Mouse (Mus musculus) retina, adult 2 months (tissue): ENCODE measurements around the gene E2f6.

Experiments used
- DNase-seq: peaks from one replicate; pipeline ENCODE4 v3.0.0-alpha.2; 2012; ENCODE audit warnings: low read depth, low spot score

Gene E2f6

GRCm38 (mm10) chr12:16810525-16811431 lies at the start of gene E2f6:
Gene E2f6 (plus strand): TSS chr12:16810963.
- peak; percentile 62 for DNase-seq

DNA sequence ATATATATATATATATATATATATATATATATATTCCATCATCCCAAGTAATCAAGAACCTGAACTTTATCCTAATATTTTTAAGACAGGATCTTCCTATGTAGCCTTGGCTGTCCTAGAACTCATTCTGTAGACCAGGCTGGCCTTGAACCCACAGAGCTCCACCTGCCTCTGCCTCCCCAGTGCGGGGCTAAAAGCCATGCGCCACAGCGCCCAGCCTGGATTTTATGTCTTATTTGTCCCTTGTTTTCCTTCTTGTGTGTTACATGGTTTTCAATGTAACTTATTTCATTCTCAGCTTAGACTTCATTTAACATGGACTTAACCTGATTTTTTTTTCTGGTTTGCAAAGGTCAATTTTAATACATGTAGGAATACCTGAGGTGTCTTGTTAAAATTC lies 49.3 kb upstream of the E2f6 start:
- no peak for DNase-seq

DNA sequence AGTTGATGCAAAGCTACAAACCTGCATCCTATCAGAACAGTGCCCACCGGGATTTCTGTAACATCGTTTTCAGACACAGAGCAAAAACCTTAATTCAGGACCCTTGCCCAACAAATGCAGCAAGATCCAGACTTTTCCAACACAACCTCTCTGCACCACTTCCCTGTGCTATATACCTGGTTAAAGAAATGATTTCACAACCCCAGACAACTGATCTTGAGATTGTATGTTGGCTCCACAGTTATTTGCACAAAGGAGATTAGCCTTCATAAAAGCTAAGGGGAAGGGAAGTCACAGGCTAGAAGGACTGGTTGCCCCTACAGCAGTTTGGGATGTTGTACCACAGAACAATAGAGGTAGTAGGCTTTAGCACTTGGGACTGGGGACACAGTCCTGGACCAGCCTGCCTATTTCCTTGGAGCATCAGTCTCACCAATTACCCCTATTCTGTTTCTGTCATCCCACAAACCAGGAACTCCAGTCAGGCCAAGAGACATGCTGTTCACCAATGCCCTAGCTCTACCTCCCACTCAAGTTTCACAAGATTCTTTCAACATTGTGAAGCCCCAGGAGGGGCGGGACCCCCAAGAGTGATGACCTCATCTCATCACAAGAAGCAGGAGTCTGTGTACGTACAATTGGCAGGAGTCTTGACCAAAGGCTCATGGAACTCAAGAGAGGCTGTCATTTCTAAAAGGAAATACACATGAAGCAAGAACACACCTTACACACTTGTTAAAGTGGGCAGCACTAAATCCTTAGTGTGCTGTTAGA lies 46.9 kb upstream of the E2f6 start:
- DNase-seq, result no peak

- no peak for DNase-seq
These were observed 45.9 kb upstream of the E2f6 start for GRCm38 (mm10) chr12:16764776-16765445.

- no peak for DNase-seq
These were observed 42.5 kb upstream of the E2f6 start for GRCm38 (mm10) chr12:16768251-16768650.

GRCm38 (mm10) chr12:16768711-16769110 lies 42.1 kb upstream of the E2f6 start:
- no peak for DNase-seq

DNA sequence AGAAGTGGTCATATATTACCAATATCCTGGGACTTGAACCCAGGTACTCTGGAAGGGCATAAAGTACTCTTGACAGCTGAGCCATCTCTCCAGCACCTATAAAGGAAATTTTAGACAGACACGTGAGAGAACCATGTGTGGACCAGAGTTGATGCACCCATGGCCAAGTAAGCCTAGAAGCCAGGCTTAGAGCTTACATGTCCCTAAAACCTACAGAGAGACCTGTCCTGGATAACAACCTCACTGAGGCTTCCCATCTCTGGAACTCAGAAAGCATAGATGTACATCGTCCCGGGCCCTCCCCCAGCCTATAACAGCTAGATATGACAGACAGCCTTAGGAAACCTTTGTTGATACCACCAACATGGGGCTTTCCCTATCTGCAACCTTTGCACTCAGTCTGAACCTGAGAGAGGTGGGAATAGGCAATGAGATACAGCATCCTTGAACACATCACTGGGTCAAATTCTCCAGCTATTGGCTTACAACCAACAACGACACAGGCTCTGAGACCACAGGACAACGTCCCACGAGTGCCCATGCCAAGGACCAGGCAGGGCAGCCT lies 41.1 kb upstream of the E2f6 start:
- DNase-seq, result no peak

DNA sequence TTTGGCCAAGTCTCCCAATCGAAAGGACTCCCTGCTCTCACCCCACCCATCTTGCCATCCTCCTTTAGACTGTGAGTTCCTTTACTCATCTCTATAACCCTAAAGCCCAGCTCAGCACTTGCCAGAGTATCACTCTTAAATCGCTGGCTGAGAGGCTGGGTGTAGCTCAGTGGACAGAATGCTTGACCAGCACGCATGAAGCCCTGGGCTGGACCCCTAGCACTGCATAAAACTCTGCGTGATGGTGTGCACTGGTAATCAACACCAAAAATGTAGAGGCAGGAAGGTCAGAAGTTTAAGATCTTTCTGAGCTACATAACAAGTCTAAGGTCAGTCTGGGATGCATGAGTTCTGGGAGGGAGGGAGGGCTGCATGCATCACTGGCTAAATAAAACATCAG lies 36.2 kb upstream of the E2f6 start:
- DNase-seq, result no peak

GRCm38 (mm10) chr12:16775351-16775750 lies 35.4 kb upstream of the E2f6 start:
- DNase-seq, result no peak

DNA sequence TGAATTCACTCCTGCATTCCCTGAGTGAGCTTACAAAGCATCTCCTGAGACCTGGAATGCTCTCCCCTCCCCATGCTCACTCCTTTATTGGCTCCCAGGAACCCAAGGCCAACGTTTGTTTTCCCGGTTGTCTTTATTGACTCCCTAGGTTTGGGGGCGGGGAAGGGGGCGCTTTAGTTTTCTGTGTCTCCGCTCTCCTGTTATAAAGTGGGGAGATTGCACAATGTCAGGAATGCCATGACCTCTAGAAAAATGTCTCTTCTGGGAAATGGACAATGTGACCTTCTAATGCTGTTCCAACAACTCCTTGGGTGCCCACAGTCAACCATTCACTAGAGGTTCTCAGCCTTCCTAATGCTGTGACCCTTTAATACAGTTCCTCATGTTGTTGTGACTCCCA lies 32.2 kb upstream of the E2f6 start:
- no peak for DNase-seq

DNA sequence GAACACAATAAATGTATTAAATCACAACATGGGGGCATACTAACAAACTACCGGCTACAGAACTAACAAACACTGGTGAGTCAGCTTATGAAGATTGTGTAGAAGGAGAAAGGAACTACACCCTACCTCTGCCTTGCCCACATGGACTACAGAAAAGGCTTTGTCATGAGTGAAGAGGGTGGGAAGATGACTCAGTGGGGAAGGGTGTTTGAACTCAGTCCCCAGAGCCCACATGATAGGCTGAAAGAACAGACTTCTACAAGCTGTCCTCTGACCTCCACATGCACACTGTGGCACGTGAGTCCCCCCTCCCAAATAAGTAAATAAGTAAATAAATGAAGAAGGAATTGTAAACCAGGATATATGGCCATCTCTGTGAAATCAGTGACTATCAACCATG lies 31.6 kb upstream of the E2f6 start:
- DNase-seq, result no peak

GRCm38 (mm10) chr12:16780320-16780719 lies 30.4 kb upstream of the E2f6 start:
- no peak for DNase-seq

DNA sequence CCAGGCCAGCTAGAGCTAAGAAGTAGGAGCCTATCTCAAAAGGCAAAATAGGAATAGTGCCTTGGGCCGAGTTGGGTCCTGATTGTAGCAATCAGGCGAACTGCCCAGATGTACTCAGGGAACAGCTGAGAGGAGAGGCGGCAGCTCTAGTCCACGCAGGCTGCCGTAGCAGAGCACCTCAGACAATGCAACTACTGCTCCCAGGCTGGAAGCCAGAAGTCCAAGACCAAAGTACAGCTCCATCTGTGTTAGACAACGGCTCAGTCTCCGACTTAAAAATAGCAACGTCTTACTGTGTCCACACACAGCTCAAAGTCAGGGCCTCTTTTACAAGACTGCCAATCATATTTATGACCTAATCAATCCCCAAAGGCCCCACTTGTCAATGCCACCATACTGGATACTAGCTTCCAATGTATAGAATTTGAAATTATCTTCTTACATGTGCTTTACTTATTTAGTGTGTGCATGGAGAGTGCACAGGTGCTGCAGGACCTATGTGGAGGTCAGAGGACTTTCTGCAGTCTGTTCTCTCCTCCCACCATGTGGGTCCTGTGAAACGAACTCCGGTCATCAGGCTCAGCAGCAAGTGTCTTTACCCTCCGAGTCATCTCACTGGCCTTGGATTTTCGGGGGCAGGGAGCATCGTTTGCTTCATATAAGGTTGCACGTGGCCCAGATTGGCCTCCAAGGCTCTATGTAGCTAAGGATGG lies 29.6 kb upstream of the E2f6 start:
- DNase-seq, result no peak

- no peak for DNase-seq
These were observed 22.2 kb upstream of the E2f6 start for GRCm38 (mm10) chr12:16788600-16788999.

DNA sequence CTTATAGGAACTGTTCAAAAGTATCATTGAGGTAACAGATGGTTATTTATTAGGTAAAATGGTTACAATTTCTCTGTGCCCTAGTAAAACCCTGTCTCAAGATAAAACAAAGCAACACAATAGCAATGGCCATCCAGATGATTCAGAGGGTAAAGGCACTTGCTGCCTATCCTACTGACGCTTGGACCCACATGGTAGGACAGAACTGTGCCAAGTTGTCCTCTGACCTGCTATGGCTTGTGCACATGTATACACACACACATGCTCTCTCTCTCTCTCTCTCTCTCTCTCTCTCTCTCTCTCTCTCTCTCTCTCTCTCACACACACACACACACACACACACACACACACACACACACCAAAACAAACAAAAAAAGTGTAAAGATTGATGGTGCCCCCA lies 21.6 kb upstream of the E2f6 start:
- no peak for DNase-seq

DNA sequence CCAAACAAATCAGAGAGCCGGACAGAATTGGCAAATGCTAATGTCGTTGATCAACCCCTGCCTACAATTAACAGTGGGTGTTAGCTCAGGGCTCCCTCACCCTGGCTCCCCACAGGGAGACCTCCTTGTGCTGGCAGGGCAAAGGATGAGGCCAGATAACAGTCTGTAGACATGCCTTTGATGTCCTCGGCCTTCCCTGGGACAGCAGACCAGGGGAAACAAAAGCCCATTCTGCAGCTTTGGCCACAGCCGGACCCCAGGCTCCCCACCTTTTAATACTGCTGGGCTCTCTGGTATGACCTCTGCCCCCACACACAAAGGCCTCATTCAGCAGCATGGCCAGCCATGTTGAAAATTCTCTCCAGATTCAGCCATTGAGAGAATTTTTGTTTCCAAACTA lies 21.0 kb upstream of the E2f6 start:
- DNase-seq, result no peak

DNA sequence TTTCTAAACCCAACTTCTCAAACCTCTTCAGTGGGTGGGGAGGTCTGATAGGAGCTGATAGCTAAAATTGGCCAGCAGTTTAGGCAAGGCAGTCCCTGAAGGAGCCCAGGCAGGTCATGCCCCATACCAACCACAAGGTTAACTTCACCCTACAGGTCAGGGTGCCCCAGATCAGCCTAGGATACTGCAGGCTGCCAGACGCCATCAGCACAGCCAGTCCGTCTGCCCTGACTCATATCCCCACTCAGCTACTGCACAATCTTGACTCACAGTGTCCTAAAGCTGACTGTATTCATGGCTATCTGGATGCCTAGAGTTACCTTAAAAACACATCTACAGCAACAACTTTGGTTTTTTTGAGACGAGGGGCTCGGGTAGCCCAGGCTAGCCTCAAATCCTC lies 20.3 kb upstream of the E2f6 start:
- DNase-seq, result no peak

DNA sequence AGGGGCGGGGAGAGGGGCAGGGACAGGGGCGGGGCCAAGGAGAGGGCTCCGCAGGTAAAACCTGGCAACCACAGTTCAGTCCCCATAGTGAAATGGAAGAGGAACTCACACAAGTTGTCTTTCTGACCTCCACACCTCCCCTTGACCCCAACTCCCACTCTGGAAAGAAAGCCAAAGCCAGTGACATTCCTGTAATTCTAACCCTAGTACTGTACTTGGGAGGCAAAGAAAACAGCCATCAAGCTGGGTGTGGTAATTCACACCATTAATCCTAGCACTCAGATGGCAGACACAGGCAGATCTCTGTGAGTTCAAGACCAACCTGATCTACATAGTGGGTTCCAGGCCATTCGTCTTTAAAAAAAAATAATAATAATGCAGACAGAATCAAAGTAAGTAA lies 17.4 kb upstream of the E2f6 start:
- DNase-seq, result no peak

DNA sequence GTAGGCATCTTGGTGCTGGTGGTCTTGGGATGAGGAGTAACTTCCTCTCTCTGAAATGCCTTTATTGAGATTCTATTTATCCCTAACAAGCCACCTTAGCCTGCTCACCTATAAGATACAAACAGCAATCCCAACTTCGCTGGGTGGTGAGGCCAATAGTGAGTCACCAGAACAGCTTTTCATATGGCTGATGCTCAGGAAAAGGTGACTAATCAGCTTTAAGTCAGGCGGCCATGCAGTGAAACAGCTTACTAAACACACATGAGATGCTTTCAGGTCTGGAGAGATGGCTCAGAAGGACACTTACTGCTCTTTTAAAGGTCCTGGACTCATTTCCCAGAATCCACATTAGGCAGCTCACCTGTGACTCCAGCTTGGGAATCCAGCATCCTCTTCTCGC lies 15.0 kb upstream of the E2f6 start:
- DNase-seq, result no peak

- no peak for DNase-seq
These were observed 11.9 kb upstream of the E2f6 start for GRCm38 (mm10) chr12:16798894-16799293.

GRCm38 (mm10) chr12:16799928-16800258 lies 10.9 kb upstream of the E2f6 start:
- no peak for DNase-seq
